Mouse (Mus musculus): ENCODE measurements at regions not wholly inside any gene's neighbourhood (a gene's known extent, or its start where the extent isn't known, plus 50 kb on each side); places are given as distances from the start of the nearest gene placed in this dataset.
"Not testable (repeated sequence)": the region's sequence is repeated elsewhere in the genome, so short reads cannot be mapped to it uniquely, and the experiment has no call there.

GRCm38 (mm10) chr10:31143856-31144488 is 169.2 kb upstream of the Hddc2 start:
- DNase-seq (ENCODE audit: low read depth): no peak

- DNase-seq (ENCODE audit: low read depth): no peak
Measured at GRCm38 (mm10) chr10:31144489-31144872, 168.7 kb upstream of the Hddc2 start.

- DNase-seq (ENCODE audit: low read depth): peak; percentile 28
Measured at GRCm38 (mm10) chr10:31173169-31173686, 140.0 kb upstream of the Hddc2 start.

GRCm38 (mm10) chr10:31189577-31189976 is 123.6 kb upstream of the Hddc2 start:
- DNase-seq (ENCODE audit: low read depth): no peak

- DNase-seq (ENCODE audit: low read depth): not testable (repeated sequence)
Measured at GRCm38 (mm10) chr10:31212164-31212563, 101.0 kb upstream of the Hddc2 start.

GRCm38 (mm10) chr10:31212778-31213454 is 100.3 kb upstream of the Hddc2 start:
- DNase-seq (ENCODE audit: low read depth): no peak

- no peak for DNase-seq (ENCODE audit: low read depth)
Measured at GRCm38 (mm10) chr10:31221902-31222301, 91.3 kb upstream of the Hddc2 start.

GRCm38 (mm10) chr10:31229078-31229477 is 84.1 kb upstream of the Hddc2 start:
- DNase-seq (ENCODE audit: low read depth): no peak

GRCm38 (mm10) chr10:31242442-31242966 is 70.7 kb upstream of the Hddc2 start:
- DNase-seq (ENCODE audit: low read depth): no peak

- DNase-seq (ENCODE audit: low read depth): no peak
Measured at GRCm38 (mm10) chr10:31252584-31253381, 60.4 kb upstream of the Hddc2 start.

- no peak for DNase-seq (ENCODE audit: low read depth)
Measured at GRCm38 (mm10) chr10:31256934-31257333, 56.2 kb upstream of the Hddc2 start.

GRCm38 (mm10) chr10:31257611-31258010 is 55.6 kb upstream of the Hddc2 start:
- no peak for DNase-seq (ENCODE audit: low read depth)

GRCm38 (mm10) chr10:31260914-31261313 is 52.3 kb upstream of the Hddc2 start:
- no peak for DNase-seq (ENCODE audit: low read depth)

Data from gonadal fat pad, adult 2 months (tissue).